Mouse (Mus musculus): Measurements from ENCODE around the gene Ltk.
"Not testable (repeated sequence)": the region's sequence is repeated elsewhere in the genome, so short reads cannot be mapped to it uniquely, and the experiment has no call there.

Gene Ltk

DNA sequence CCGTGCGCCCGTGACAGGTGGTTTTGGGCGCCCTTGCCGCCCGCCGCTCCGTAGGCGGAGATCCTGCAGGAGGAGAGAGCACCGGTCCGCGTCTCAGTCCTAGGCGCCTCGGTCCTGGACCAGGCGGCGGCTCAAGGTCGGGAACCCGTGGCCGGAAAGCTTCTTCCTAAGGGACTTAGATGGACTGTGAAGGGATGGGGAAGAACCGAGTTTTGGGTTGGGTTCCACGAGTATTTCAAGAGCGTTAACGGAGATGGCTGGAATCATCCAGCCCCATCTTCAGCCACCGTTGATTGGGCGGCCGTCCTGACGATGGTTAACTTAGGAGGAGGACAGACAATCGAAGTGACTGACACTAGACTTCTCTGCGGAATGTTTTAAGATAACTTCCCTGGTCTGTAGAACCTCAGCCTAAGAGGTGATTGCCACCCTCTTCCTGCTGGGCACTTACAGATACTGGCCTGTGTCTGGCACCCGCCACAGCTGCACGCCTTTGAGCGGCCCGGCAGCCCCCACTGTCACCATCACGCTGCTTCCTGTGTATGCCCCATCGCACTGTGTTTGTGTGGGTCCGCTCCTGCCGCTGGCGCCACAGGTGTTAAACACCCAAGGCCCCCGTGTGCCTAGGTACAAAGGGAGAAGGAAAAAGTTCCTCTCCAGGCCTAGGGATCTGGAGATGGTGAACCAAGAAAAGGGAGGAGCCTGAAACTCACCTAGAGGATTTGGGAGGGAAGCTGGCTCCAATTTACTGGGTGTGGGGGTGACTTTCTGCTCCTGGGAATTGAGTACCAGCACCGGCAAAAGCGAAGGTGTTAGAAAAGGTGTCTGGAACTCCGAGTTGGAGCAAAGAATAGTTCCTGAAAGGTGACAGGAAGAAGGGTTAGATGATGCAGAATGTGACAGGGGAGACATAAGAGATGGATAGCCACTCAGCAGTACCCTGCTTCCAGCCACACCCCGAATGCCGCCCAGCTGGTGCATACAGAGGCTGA is 1.1 kb downstream of the Ltk start:
- no peak for DNase-seq (ENCODE audit: low spot score in 2 of 2)

DNA sequence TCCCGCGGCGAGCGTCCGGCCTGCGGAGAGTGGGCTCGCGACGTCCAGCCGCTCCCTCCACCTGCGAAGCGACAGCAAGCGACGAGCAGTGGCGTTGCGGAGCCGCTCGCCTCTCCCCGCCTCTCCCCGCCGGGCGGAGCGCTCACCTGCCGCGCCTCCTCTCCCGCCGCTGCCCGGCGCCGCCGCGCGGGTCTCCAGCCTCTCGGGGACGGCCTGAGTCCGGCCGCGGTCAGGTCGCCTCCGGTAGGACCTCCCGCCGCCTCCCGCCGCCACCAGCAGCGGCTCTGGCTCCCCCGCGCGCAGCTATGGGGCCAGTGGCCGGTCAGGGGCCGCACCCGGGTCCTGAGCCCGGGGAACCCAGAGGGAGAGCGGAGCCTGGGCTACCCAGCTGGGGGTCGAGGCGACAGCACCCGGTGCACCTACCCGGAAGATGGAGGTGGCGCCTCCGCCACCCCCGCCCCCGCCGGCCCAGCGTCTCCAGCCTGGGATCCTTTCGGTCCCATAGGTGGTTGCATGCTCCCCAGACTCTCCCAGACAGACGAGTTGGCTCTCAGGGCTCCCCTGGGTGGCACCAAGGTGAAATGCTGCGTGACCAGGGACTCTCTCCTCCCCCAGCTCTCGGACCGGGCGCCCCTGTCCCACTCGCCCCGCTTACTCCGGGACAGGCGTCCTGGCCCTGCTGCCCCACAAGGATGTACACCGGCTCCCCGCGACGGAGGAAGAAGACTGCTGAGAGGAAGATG is 2.0 kb downstream of the Ltk start:
- no peak for DNase-seq (ENCODE audit: low spot score in 2 of 2)

DNA sequence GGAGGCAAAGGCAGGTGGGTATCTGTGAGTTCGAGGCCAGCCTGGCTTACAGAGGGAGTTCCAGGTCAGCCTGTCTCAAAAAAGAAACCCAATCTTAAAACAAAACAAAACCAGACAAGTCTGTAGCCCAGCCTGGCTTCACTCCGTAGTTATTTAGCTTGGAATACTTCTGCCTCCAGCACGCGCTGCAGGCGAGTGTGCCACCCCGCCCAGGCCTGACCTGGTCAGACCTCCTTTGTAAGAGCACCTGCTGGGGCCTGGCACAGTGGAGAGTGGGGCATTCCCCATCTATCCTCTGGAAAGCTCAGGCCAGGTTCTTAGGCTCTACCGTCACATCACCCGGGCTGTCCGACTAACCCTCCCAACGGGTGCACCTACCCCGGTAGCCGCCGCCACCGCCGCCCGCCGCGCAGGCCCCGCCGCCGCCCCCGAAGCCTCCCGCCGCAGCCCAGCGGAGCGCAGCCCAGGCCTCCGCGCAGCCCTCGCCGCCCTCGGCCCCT is 2.6 kb downstream of the Ltk start:
- no peak for DNase-seq (ENCODE audit: low spot score in 2 of 2)

DNA sequence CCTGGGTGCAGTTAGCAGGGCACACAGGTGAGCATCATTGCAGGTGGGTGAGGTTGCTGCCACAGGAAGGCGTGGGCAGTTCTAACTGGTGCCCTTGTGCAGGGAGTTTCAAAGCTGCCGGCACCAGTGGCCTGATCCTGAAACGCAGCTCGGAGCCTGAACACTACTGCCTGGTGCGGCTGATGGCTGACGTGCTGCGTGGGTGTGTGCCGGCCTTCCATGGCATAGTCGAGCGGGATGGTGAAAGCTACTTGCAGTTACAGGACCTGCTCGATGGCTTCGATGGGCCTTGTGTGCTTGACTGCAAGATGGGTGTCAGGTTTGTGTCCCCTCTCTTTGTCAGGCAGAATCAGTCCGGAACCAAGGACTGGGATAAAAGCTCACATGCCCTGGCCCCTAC is 11.0 kb downstream of the Ltk start:
- DNase-seq (ENCODE audit: low spot score in 2 of 2) = no peak

DNA sequence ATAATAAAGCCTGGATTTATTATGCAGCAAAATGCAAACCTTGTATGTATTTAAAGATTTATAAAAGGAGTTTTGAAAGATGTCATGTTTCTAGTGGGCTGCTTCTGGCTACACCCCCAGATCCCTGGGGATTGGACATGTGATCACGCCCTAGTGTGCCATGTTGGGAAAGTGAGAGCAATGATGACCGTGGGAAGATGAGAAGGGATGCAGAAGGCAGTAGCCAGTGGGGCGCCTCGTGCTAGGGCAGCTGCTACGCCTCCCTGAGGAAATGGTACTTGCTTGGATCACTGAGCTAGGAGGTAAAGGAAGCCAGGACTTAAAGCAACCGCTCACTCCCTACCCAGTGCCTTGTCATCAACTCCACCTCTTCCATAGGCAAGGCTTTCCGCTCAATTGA is 12.7 kb downstream of the Ltk start:
- DNase-seq (ENCODE audit: low spot score in 2 of 2) = peak; percentile 62 to 85

DNA sequence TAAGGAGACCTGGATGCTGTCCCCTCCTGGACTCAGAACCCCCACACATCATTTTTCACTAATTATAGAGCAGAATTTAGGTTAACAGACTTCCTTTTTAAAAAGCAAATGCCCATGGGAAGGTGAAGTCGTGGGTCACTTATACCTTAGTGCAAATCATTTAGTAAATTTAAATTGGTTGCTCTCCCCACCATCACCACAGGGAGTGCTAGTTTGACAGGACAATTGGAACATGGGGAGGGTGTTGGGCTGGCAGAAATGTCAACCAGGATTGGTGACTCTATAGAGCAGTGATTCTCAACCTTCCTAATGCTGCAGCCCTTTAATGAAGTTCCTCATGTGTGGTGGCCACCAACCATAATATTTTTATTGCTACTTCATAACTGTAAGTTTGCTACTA is 14.9 kb downstream of the Ltk start:
- DNase-seq (ENCODE audit: low spot score in 2 of 2) = no peak

DNA sequence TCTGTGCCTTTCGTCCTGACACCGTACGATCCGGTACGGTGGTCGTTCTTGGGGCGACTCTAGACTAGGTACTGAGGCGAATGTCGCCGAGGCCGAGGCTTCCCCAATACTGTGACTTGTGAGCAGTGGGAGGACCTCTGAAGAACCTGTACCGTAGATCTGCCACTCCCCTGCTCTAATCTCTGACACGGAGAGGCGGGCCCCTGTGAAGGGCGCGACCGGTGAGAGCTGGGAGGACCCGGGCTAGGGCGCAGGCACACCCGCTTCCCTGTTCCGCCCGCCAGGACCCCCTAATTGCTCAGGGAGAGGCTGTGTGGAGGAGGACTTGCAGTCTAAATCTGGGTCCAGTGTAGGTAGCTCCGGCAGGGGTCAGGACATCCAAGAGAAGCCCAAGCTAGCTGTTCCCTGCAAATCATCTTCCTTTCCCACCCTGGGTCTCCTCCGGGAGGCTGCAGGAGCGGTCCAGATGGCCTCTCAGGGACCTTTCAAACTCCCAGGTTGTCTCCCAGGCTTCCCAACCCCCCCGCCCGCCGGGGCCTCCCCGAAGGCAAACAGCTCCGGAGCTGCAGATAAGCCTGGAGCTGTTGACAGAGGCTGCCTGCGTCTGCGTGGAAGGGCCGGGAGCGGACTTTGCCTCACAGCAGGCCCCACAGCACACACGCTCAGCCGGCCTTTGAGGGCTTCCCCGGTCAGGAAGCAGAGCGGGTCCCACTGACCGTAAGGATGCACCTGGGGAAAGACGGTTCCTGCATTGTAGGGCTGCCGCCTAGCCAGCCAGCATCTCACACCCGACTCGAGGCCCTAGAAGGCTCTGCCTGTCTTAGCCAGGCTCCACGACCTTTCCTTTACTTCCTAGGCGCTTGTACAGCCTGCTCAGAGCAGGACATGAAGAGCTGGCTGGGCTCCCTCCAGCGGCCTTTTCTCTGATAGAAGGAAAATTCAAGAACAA is 15.8 kb downstream of the Ltk start:
- DNase-seq (ENCODE audit: low spot score in 2 of 2) = no peak

DNA sequence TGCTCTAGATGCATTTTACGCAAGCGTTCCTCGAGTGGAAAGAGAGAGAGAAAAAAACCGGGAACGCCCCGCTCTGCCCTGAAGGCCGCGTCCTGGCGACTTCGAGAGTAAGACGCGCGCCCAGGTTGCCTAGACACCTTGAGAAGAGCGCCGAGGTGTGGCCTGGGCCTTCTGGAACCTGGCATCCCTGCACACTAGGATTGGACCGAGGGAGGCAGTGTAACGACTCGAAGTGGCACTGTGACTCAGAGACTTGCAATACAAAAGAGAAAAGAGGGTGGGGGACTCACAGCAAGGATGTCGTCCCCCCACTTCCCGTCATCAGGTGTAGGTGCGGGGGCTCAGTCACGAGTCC is 16.4 kb downstream of the Ltk start:
- no peak for DNase-seq (ENCODE audit: low spot score in 2 of 2)

DNA sequence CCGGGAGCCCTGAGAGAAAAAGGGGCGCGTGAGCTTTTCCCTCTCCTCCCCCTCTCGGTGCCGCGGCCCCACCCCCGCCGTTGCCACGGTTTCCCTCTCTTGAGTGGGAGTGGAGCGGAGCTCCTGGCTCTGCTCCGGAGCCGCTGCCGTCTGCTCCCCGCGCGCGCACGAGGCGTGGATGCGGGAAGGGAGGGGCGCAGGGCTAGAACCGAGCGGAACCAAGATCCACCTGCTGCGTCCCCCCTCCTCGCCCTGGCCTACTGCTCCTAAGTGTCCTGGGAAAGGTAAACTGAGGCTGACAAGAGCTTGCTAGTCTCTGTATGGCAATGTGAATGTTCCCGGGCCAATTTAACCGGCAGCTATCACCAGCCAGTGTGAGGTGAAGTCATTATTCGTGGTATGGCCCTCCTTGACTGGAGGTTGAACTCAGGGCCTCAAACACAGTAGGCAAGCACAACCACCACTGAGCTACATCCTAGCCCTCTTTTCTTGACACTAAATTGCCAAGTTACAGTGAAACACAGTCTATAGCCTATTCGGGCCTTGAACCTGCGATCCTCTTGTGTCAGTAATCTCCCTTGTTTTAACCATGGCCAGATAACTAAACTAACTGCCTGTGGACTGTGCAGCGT is 16.9 kb downstream of the Ltk start:
- peak in 1 of 2 experiments; percentile 67 for DNase-seq (ENCODE audit: low spot score in 2 of 2)

DNA sequence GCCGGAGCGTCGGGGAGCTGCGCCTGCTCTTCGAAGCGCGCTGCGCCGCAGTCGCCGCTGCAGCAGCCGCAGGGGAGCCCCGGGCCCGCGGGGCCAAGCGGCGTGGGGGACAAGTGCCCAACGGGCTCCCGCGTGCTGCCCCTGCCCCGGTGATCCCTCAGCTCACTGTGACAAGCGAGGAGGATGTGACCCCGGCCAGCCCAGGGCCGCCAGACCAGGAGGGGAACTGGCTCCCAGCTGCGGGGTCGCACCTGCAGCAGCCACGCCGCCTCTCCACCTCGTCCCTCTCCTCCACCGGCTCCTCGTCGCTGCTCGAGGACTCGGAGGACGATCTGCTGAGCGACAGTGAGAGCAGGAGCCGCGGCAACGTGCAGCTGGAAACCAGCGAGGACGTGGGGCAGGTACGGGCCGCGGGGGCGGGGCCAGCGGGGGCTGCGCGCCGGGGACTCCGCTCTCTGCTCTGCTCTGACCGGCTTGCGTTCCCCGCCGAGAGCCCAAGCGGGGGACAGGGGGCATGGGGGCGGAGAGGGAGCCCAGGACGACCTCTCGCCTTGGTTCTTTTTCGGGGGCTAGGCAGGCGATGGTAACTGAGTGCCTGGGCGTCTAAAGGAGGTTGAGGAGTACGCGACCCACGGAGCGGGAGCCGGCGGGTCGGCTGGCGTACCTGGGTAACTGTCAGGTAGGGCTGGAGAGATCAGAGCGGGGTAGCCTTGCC is 17.6 kb downstream of the Ltk start:
- DNase-seq (ENCODE audit: low spot score in 2 of 2) = no peak

DNA sequence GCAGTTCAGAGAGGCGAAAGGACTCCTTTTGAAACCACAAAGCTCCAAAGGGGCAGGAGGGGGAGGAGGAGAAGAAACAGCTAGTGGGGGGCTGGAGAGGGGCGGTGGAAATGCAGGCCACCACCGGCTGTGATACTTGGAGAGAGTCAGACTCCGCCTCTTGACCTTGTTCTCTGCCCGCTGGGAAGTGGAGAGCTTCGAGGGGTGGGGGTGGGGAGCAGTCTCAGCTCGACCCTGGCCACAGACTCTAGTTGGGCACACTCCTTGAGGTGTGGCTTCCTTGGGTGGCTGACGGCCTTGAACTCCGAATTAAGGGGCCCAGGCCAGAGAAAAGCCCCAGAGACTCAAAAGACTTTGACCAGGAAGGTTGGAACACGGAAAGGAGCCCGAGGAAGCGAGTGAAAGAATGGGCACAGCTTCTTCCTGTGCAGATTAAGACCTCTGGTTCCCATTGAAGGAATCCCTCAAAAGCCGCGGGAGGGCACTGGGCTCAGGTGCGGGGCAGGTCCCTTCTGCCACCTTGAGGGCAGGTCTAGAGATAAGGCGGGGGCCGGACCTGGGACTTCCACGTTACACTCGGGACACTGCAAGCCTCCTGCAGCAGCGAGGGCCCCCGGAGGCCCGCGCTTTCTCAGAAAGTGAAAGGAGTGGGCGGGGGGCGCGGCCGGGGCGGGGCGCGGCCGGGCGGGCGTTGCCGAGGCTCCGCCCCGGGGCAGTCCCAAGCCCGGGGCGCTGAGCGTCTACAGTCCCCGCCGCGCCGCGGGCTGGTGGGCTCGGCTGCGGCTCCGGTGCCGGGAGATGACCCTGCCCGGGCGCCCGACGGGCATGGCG is 18.4 kb downstream of the Ltk start, which contains the start of gene Itpka:
Gene Itpka, plus strand, starts transcription at position 757 of the 831 bp plus-strand sequence.
- no peak for DNase-seq (ENCODE audit: low spot score in 2 of 2)

DNA sequence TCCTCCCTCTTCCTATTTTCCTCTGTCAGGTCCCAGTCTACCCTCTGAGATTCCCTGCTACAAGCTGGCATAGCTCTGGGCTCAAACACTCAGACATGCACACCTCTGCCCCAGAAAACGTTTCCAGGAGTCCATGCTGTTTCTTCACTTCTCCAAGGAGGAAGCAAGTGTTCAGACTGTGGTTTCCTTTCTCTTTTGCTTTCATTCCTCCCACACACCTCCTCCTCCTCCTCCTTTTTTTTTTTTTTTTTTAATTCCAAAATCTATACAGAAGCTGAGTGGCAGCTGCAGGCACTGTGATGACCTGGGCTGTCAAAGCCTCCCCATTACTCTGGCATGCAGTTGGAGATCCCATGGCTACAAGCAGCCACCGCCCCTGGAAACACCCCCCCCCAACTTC is 19.7 kb downstream of the Ltk start:
- no peak for DNase-seq (ENCODE audit: low spot score in 2 of 2)

DNA sequence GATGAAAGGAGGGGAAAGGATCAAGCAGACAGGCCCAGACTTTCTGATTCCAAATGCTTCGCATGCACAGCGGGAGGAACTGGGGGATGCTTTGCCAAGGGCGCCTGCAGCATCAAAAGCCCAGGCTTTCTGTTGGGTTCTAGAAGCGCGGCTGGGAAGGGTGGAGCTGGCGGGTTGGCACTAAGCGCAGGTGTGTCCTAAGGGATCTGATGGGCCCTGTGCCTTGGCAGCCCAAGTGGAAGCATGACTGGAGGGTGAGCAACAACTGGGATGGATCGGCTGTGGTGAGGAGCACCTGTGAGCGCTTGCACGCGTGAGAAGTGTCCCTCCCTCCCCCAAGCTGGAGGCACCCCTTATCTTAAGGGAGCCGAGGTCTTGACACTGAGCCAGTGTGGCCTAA is 23.1 kb downstream of the Ltk start:
- DNase-seq (ENCODE audit: low spot score in 2 of 2) = no peak

DNA sequence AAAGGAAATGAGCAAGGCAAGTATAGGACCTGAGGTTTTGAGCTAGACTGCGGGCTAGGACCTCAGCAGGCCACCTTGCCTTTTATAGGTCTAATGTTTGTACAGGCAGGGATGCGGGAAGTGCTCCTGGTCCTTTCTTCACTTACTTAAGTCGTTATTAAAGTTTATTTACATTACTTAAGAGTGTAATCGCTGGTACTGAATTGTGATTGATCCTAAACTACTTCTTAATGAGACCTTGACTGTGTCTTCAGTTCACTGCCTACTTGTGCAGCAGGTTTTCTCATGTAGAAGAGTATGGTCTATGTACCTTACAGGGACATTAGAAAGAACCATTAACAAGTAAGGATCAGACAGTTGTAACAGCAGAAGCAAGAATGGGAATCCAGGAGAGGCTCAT is 29.5 kb downstream of the Ltk start:
- DNase-seq (ENCODE audit: low spot score in 2 of 2) = no peak

DNA sequence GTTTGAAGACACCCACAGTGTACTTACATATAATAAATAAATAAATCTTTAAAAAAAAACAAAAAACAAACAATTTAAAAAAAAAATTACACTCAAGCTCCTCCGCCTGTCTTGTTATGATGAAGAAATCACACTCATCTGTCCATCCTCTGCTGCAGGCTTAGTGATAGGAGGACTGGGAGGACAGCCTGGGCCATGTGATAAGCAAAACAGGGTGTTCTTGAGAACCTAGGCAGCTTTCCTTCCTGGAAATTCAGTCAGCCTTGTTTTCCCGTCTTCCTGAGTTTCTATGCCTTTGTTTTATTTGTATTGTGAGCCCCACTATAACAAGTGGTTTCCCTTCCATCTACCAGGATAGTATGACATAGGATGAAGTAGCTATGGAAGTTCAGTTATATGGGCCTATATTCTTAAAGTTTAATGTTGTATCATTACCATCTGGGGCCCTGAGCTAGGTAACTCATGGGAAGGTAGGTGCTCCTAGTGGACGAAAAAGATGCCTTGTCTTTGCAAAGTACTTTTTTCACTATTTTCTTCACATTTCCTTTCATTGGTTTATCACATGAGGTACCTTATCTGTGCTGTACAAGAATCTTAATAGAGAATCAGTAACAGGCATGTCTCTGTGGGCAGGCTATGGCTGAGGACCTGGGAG is 32.3 kb downstream of the Ltk start:
- no peak for DNase-seq (ENCODE audit: low spot score in 2 of 2)

DNA sequence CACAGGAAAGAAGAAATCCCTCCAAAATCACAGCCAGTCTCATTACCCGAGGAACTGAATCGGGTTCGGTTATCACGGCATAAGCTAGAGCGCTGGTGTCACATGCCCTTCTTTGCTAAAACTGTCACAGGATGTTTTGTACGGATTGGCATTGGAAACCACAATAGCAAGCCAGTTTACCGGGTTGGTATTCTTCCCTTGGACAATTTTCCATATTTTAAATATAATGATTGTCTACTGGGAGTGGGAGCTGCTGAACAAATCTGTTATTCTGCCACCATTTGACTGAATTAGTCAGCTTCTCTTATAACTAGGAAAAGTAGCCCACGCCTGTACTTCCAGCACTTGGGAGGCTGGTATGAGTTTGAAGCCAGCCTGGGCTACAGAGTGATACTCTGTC is 39.2 kb downstream of the Ltk start:
- DNase-seq (ENCODE audit: low spot score in 2 of 2) = no peak

DNA sequence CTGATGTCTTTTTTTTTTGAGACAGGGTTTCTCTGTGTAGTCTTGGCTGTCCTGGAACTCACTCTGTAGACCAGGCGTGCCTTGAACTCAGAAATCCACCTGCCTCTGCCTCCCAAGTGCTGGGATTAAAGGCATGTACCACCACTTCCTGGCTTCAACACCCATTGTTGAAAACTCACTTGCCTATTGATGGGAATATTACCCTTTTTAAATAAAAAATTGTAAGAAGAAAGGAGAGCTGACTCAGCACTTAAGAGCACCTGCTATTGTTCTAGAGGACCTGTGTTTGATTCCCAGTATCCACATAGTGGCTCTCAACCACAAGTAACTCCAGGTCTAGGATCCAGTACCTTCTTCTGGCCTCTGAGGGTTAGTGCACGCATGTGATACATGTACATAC is 44.4 kb downstream of the Ltk start:
- not testable (repeated sequence) for DNase-seq (ENCODE audit: low spot score in 2 of 2)

DNA sequence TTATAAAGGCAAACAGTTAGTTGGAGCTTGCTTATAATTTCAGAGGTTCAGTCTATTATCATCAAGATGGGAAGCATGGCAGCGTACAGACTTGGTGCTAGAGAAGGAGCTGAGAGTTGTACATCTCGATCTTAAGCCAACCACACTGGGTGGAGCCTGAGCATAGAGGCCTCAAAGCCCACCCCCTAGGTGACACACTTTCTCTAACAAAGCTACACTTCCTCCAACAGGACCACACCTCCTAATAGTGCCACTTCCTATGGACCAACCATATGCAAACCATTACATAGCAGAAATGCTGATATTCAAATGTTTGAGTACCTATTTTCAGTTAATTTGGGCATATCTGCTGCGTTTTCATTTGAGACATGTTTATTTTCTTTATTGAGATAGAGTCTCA is 50.2 kb downstream of the Ltk start:
- no peak for DNase-seq (ENCODE audit: low spot score in 2 of 2)

DNA sequence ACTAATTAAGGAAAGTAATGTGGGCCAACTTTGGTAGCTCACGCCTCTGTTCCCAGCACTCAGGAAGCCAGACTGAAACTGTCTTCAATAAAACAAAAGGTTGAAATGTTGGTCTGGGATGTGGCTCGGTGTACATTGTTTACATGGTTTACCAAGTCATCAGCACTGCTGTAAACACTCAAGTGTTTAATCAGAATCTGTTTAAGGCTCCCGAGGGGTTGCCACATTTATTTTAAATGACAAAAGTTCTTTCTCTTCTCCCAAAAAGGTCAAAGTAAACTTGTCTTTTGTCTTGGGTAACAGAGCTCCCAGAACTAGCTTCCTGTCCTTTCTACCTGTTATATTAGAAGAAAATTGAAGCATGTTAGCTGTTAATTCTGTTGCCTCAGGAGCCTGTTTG is 52.6 kb downstream of the Ltk start:
- no peak for DNase-seq (ENCODE audit: low spot score in 2 of 2)
